Mouse (Mus musculus) E14TG2a.4 (cell line): ENCODE measurements around the gene Padi4.

ENCODE experiments used
- CTCF ChIP-seq: conservative IDR thresholded peaks from 2 replicates; pipeline ENCODE4 v1.5.1; 2014; ENCODE audit warnings: low read length
- NANOG ChIP-seq: IDR thresholded peaks from 2 replicates; pipeline ENCODE4 v1.6.1; 2014; ENCODE audit warnings: borderline replicate concordance, low read length, mixed read lengths
- POU5F1 ChIP-seq: IDR thresholded peaks from 2 replicates; pipeline ENCODE4 v1.6.1; 2014; ENCODE audit warnings: low read length, borderline replicate concordance

GRCm38 (mm10) chr4:140815496-140815895 lies 41.5 kb upstream of the Padi4 start:
- TF ChIP-seq CTCF (no peak), POU5F1 (no peak), NANOG (no peak)
